In genomic region chr2:71104696-71105095, GRCm38 (mm10) we compare ENCODE assay signal across 28 mouse cellular contexts. TPM values are rescaled to one million over a fixed set of nuclear protein-coding genes. Genes with fewer than 3 reads are reported as not detected.
A peak's percentile ranks its signal among the peaks of the same experiment; 100 is the strongest.
DNase-seq lines count a peak whose midpoint lies in the region; ATAC-seq and TF ChIP-seq lines count a peak whose summit lies in the region.
"Had no signal": no experiment of that assay in that cellular context is flagged by ENCODE, and none has a peak within 500 bp of the region (broad histone marks: within the 10 kb centered on the region; RNA-seq: fewer than 3 reads in every experiment).

No protein-coding gene starts in this region.

- TF ChIP-seq CTCF in spleen, adult 2 months (IDR thresholded peaks at IDR 0.05; ENCODE audit: extremely low read depth, insufficient read depth, insufficient read length, insufficient replicate concordance) = no peak

- H3K4me1 ChIP-seq in spleen, adult 2 months (ENCODE audit: control insufficient read depth, insufficient read depth, insufficient read length) = peaks cover 10% of the 10 kb centered on the region; the same call in 1 of the 2 replicates
- H3K4me1 ChIP-seq: forebrain, embryonic 13.5 days; hindbrain, embryonic 12.5 days; hindbrain, embryonic 15.5 days had no signal

- TF ChIP-seq POLR2A in spleen, adult 2 months (IDR thresholded peaks at IDR 0.05; ENCODE audit: low read depth, low read length) = no peak

- DNase-seq in spleen, adult 2 months (ENCODE audit: low read depth in 1 of 2, low spot score in 2 of 2) = peak; percentile 24 to 31
- no peak for DNase-seq in spleen, postnatal 14 days (ENCODE audit: low spot score in 2 of 2)
- DNase-seq in B cell, adult 2 months = peak; percentile 37 to 40
- no peak for DNase-seq in cerebellum, postnatal 10 days
- DNase-seq in heart, adult 18-20 months = no peak
- DNase-seq: adrenal gland, adult 2 months; adrenal gland, postnatal 14 days; cerebellum, adult 11 months; cerebellum, adult 2 months; cerebellum, adult 9-11 months; cerebellum, postnatal 36 days; embryo, embryonic 11 days; gastrocnemius, adult 2 months; gastrocnemius, postnatal 14 days; heart, adult 2 months; heart, postnatal 14 days had no signal

- H3K4me3 ChIP-seq in spleen, adult 2 months (ENCODE audit: extremely low read depth, insufficient read depth, insufficient read length) = no peak overlapping the region
- H3K4me3 ChIP-seq: embryonic facial prominence, embryonic 10.5 days; embryonic facial prominence, embryonic 13.5 days; forebrain, embryonic 10.5 days; forebrain, embryonic 13.5 days; gastrocnemius, adult 2 months; heart, adult 2 months; heart, embryonic 10.5 days; heart, embryonic 13.5 days; hindbrain, embryonic 12.5 days; hindbrain, embryonic 15.5 days had no signal

- H3K27me3 ChIP-seq in spleen, adult 2 months (ENCODE audit: control insufficient read depth, insufficient read depth, low read length) = no peaks in the 10 kb centered on the region
- H3K27me3 ChIP-seq: embryonic facial prominence, embryonic 13.5 days; forebrain, embryonic 13.5 days; heart, embryonic 13.5 days; hindbrain, embryonic 12.5 days; hindbrain, embryonic 15.5 days had no signal

- no peaks in the 10 kb centered on the region for H3K36me3 ChIP-seq in spleen, adult 2 months (ENCODE audit: control insufficient read depth, insufficient read depth, low read length)
- H3K36me3 ChIP-seq: embryonic facial prominence, embryonic 13.5 days; heart, embryonic 10.5 days had no signal

- ATAC-seq in granulocyte monocyte progenitor cell, adult 5-6 weeks (replicated peaks; ENCODE audit: poor library complexity, severe bottlenecking) = peak; percentile 32
- ATAC-seq in erythroblast, adult 5-6 weeks (replicated peaks; ENCODE audit: low FRiP score, poor library complexity, severe bottlenecking) = no peak
- ATAC-seq: forebrain, embryonic 13.5 days; forebrain, embryonic 16.5 days had no signal

- WGBS in spleen, adult 2 months = 54% methylated on average over 3 of the region's 3 CpGs

- no peak overlapping the region for H3K27ac ChIP-seq in spleen, adult 2 months (ENCODE audit: insufficient read depth, low read length)
- H3K27ac ChIP-seq: embryonic facial prominence, embryonic 10.5 days; embryonic facial prominence, embryonic 13.5 days; forebrain, embryonic 10.5 days; forebrain, embryonic 13.5 days; gastrocnemius, adult 2 months; heart, adult 2 months; heart, embryonic 10.5 days; heart, embryonic 13.5 days; hindbrain, embryonic 12.5 days; hindbrain, embryonic 15.5 days had no signal

RNA-seq across cellular contexts. Expression of gene Cybrd1, which starts 13.0 kb away (rescaled TPM):
- polyA plus RNA-seq in spleen, adult 2 months (2012; rRNA removed) = 1.1 and 1.2 TPM in 2 replicates
- total RNA-seq in granulocyte monocyte progenitor cell, adult 5-6 weeks (2014; fragmentation: Nextera tagmentation) = not detected in 2 replicates
- total RNA-seq in granulocyte monocyte progenitor cell, adult 5-6 weeks (2017) = not detected in 2 replicates
- 1 to 10 TPM in 1 of 2 experiments, under 1 TPM in 1; 0.87 to 1.9 TPM for total RNA-seq in heart, adult 18-20 months (2021)
- total RNA-seq in erythroblast, adult 5-6 weeks (2015; ENCODE audit: low replicate concordance) = not detected in 2 replicates
- total RNA-seq in erythroblast, adult 5-6 weeks (2017; ENCODE audit: low replicate concordance) = not detected in 2 replicates
- total RNA-seq: hematopoietic stem cell, adult 5-6 weeks had no signal

RNA-seq across cellular contexts. Expression of gene Mettl8, which starts 49.3 kb away (rescaled TPM):
- 3.5 TPM in 2 replicates for polyA plus RNA-seq in spleen, adult 2 months (2012; rRNA removed)
- total RNA-seq in granulocyte monocyte progenitor cell, adult 5-6 weeks (2014; fragmentation: Nextera tagmentation) = 30.9 and 32.7 TPM in 2 replicates
- total RNA-seq in granulocyte monocyte progenitor cell, adult 5-6 weeks (2017) = 22.7 and 23.1 TPM in 2 replicates
- 1 to 10 TPM; 4.7 to 6.1 TPM for total RNA-seq in heart, adult 18-20 months (2021)
- total RNA-seq in erythroblast, adult 5-6 weeks (2015; ENCODE audit: low replicate concordance) = 7.9 and 11.1 TPM in 2 replicates
- total RNA-seq in erythroblast, adult 5-6 weeks (2017; ENCODE audit: low replicate concordance) = 5.6 and 13.0 TPM in 2 replicates

RNA-seq across cellular contexts. Expression of gene Dcaf17, which starts 49.6 kb away (rescaled TPM):
- polyA plus RNA-seq in spleen, adult 2 months (2012; rRNA removed) = 2.8 and 2.9 TPM in 2 replicates
- total RNA-seq in granulocyte monocyte progenitor cell, adult 5-6 weeks (2014; fragmentation: Nextera tagmentation) = 11.3 and 14.7 TPM in 2 replicates
- 13.0 and 19.5 TPM in 2 replicates for total RNA-seq in granulocyte monocyte progenitor cell, adult 5-6 weeks (2017)
- 1 to 10 TPM; 4.2 to 4.5 TPM for total RNA-seq in heart, adult 18-20 months (2021)
- 0.77 and 3.6 TPM in 2 replicates for total RNA-seq in erythroblast, adult 5-6 weeks (2015; ENCODE audit: low replicate concordance)
- total RNA-seq in erythroblast, adult 5-6 weeks (2017; ENCODE audit: low replicate concordance) = 1.1 and 2.1 TPM in 2 replicates

Comparison
In these comparisons a context has a peak if more than half of its experiments do, and no peak if none do; other contexts are left out.
1. DNase-seq: peak in spleen, adult 2 months (2 of 2) and B cell, adult 2 months (2 of 2); none in spleen, postnatal 14 days (0 of 2), cerebellum, postnatal 10 days (0 of 2) and heart, adult 18-20 months (0 of 2).